Mouse (Mus musculus) embryonic fibroblast, embryonic 13.5 days (primary cell): Measurements from ENCODE around the gene Auts2.

Source experiments
- CTCF ChIP-seq: IDR thresholded peaks from 2 replicates; pipeline ENCODE4 v1.5.1; 2011; ENCODE audit warnings: mild to moderate bottlenecking, control low read depth, low read length, moderate library complexity, borderline replicate concordance; ENCODE audit not compliant: insufficient read depth
- POLR2A ChIP-seq: IDR thresholded peaks from 2 replicates; pipeline ENCODE4 v1.6.1; 2011; ENCODE audit warnings: low read depth, mild to moderate bottlenecking, control low read depth, low read length, moderate library complexity

DNA sequence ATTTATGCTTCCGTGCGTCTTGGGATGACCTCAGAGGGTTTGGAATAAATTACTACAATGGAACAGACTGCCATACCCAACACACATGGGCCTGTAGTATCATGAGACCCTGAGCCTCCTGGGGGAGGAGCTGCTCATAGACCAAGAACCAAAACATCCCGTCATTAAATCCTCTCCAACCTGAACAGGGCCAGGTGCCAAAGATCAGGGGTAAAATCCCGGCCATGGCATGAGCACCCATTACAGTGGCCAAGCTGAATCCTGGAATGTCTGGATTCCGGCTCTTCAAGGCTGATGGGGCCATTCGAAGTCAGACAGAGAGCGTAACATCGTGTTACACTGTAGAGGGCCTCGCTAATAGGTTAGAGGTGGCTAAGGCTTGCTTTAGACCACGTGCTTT lies 932.4 kb downstream of the Auts2 start:
- TF ChIP-seq CTCF (no peak), POLR2A (no peak)
